Mouse (Mus musculus): ENCODE measurements around the gene A930033H14Rik. TPM values are rescaled to one million over a fixed set of nuclear protein-coding genes. Genes with fewer than 3 reads are reported as not detected.
A peak's percentile ranks its signal among the peaks of the same experiment; 100 is the strongest.

The A930033H14Rik gene
- total RNA-seq, 2 experiments from 2014 or later, result 2.9 to 3.4 TPM

DNA sequence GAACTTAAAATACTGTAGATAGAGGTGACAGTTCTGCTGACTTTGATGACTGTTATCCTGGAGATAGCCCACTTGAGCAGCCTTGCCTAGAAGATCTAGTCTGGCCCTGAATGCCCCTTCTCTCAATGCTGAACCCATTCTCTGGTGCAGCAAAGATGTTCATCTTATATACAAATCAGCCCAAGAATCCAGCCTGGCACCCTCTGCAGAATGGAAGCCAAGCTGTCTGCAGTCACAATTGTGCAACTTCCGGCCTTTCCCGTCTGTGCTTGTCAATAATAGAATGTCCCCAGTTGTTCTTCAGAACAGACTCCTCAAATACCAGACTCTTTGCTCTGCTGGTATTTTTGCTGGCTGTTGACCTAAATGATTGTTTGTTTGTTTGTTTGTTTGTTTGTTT, 27.6 kb upstream of the A930033H14Rik start:
- DNase-seq, result peak; percentile 38
- intact Hi-C loops (cut with DNase I; ENCODE audit: low total_unique reads), result no loop called here

DNA sequence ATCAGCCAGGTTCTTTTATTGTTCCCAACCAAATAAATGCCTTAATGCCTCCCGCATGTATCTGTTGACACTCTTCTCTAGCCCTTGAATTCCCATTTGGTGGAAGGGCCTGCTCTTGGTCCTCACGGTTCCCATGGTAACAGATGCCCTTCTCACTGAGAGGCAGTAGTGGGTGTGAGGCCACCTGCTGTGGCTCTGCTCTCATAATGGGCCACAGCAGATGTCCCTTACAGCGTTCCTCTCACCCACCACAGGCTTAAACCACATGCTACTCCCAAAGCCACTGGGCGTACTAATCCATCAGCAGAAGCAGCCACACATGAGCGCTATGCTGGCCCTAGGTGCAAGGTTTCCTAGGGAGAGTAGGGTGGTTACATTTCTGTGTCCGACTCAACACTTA, 25.4 kb upstream of the A930033H14Rik start:
- DNase-seq, result no peak

DNA sequence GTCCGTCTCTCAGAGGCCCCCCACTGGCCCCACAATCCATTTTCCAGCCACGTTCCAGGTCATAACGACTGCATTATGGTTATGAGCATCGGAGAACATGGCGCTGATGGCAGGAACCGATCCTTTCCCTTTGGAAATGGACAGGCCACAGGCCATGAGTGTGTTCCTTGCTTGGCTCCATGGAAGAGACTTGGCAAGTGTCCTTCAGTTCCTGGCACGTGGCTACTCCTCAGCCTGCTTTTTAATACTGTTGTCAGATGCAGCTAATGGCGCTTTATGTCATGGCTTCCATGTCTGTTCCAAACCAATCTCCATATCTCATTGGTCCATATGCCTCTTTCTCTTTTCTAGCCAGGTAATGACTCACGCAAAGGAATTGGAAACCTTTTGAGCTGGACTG, 24.9 kb upstream of the A930033H14Rik start:
- DNase-seq, result no peak
- intact Hi-C loops (cut with DNase I; ENCODE audit: low total_unique reads), result no loop called here

More for the DNA sequence above, 25.4 kb upstream of the A930033H14Rik start:
- intact Hi-C loops (cut with DNase I; ENCODE audit: low total_unique reads), result no loop called here

DNA sequence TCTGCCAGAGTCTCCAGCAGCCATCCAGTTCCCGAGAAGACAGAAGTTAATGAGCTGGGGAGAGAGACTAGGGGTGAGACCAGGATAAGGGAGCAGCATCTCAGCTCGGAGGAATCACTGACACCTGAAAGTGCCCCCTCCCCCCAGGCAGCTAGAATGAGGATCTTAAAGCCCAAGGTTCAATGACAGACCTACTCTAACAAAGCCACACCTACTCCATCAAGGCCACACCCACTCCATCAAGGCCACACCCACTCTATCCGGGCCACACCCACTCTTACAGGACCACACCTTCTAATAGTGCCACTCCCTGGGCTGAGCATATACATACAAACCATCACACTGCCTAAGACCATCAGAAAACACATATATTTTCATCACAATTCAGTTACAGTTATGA, 24.3 kb upstream of the A930033H14Rik start:
- no peak for DNase-seq
- intact Hi-C loops (cut with DNase I; ENCODE audit: low total_unique reads), result no loop called here

DNA sequence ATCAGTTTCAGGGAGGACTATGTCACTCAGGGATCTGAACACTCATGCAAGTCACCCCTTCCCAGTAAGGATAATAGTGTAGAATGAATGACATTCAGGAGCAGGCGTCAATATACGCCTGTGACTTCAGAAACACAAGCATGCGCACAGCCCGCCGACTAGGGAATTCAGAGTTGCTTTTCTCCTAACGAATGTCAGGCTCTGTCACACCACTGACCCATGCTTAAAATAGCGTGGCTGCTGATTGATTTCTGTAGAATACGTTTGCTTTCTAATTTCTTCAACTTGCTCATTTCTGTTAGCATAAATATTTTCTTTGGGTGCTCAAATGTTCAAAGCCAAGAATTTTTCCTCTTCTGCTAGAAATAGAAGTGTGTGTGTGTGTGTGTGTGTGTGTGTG, 13.1 kb upstream of the A930033H14Rik start:
- intact Hi-C loops (cut with DNase I; ENCODE audit: low total_unique reads), result no loop called here

DNA sequence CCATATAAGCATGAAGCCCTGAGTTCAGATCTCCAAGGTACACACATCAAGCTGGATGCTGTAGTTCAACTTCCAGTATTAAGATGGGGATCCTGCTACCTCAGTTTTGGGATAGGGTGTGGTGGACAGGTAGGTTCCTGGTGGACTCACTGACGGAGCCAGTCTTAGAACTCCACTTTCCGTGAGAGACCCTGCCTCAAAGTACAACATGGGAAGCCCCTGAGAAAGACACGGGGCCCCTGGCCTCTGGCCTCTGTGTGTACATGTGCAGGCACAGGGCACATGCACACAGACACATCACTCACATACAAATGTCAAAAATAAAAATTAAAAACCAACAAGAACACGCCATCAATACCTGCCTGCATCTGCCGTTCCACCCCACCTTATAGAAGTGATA, 12.6 kb upstream of the A930033H14Rik start:
- intact Hi-C loops (cut with DNase I; ENCODE audit: low total_unique reads), result no loop called here
- DNase-seq, result no peak

More for the DNA sequence above, 13.1 kb upstream of the A930033H14Rik start:
- DNase-seq, result no peak

DNA sequence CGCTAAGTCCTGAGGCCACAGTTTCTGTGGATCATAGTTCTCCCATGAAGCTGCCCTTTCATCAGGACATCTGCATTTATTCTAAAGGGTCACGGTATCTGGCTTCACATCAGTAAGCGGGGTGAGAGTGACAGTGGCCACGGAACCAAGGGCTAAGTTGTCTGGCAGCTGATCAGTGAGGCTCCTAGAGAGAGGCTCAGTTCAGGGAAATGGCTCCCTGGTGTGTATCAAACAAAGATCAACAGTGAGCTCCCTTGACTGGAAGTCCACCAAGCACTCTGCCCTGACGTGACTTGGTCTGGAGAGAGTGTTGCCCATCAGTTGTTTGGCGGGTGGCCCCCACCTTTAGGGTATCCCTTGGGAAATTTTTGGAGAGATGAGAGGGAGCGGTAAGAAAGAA, 11.4 kb upstream of the A930033H14Rik start:
- intact Hi-C loops (cut with DNase I; ENCODE audit: low total_unique reads), result no loop called here
- DNase-seq, result no peak

DNA sequence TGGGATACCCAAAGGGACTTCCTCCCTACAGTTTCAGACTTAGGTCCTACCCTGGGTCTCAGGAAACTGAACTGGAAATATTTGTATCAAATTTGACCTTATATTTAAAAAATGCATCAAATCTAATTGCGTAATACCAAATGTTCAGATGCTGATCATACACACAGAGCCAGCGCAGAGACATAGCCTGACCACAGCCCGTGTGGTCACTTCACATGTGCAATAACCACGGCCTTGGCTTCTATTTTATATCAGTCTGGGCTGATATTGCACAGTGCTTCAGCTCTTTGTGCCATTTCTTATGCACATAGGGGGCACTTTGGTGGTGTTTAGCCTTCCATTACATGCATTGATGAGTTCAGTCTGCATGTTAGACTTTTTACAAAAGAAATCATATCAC, 10.3 kb upstream of the A930033H14Rik start:
- intact Hi-C loops (cut with DNase I; ENCODE audit: low total_unique reads), result no loop called here
- no peak for DNase-seq

DNA sequence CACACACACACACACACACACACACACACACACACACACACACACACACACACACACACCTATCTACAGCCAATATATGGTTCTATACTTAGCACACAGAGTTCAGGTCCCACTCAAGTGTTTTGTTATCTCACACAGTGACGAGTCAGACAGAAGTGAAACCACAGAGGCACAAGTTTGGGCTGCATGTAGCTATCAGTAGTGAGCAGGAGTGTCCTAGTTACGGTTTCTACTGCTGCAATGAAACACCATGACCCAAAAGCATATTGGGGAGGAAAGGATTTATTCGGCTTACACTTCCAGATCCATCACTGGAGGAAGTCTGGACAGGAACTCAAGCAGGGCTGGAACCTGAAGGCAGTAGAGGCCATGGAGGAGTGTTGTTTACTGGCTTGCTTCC, 9.1 kb upstream of the A930033H14Rik start:
- no peak for DNase-seq
- intact Hi-C loops (cut with DNase I; ENCODE audit: low total_unique reads), result no loop called here

GRCm38 (mm10) chr10:69221148-69221547, 8.2 kb upstream of the A930033H14Rik start:
- intact Hi-C loops (cut with DNase I; ENCODE audit: low total_unique reads), result no loop called here
- no peak for DNase-seq

DNA sequence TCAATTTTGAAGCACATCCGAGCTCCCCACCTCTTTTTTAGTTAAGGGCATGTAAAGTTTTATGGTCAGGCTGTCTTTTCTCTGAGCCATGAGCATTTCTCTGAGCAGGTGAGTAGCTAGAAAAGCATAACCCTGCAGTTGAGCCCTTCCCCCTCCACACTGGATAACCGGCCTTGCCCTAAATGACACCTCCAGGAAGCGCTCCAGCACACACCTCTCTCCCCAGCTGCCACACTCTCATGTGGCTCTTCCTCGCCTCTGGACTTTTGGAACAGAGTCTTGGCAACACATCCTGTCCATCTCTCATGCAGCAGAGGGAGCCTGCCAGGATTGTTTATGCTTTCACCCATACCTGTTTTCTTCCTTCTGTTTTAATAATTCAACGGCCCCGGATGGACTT, 7.4 kb upstream of the A930033H14Rik start:
- no peak for DNase-seq
- intact Hi-C loops (cut with DNase I; ENCODE audit: low total_unique reads), result no loop called here

- intact Hi-C loops (cut with DNase I; ENCODE audit: low total_unique reads), result no loop called here
Measured at GRCm38 (mm10) chr10:69219289-69219626, 6.4 kb upstream of the A930033H14Rik start.

GRCm38 (mm10) chr10:69218458-69219288, 5.8 kb upstream of the A930033H14Rik start:
- intact Hi-C loops (cut with DNase I; ENCODE audit: low total_unique reads), result no loop called here
- DNase-seq, result peak; percentile 41

More at GRCm38 (mm10) chr10:69219289-69219626, 6.4 kb upstream of the A930033H14Rik start:
- DNase-seq, result no peak

- DNase-seq, result no peak
- intact Hi-C loops (cut with DNase I; ENCODE audit: low total_unique reads), result no loop called here
Measured at GRCm38 (mm10) chr10:69217127-69217690, 4.3 kb upstream of the A930033H14Rik start.

- intact Hi-C loops (cut with DNase I; ENCODE audit: low total_unique reads), result no loop called here
- DNase-seq, result no peak
Measured at GRCm38 (mm10) chr10:69213986-69214385, 1.1 kb upstream of the A930033H14Rik start.

DNA sequence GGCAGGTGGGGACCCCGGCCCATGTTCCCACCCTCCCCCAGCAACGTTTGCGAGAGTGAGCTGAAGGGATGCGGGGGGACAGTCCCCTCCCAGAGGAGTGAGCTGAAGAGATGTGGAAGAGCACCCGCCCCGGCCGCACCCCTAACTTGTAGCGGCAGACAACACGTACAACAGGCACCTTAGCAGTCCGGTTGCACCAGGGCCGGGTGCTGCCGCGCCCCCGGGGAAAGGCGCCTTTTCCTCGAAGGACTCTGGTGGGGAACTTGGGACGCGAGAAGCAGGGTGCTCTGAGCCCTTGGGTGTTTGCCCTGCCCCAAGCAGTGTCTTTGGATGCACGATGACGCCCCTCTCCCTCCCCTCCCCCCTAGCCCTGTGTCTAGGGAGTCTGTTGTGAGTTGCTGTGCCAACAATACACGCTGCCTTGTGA, 566 bp upstream of the A930033H14Rik start:
- DNase-seq, result peak; percentile 43
- intact Hi-C loops (cut with DNase I; ENCODE audit: low total_unique reads), result no loop called here

- DNase-seq, result peak; percentile 58
- intact Hi-C loops (cut with DNase I; ENCODE audit: low total_unique reads), result no loop called here
Measured at GRCm38 (mm10) chr10:69211976-69212375, 922 bp downstream of the A930033H14Rik start.

DNA sequence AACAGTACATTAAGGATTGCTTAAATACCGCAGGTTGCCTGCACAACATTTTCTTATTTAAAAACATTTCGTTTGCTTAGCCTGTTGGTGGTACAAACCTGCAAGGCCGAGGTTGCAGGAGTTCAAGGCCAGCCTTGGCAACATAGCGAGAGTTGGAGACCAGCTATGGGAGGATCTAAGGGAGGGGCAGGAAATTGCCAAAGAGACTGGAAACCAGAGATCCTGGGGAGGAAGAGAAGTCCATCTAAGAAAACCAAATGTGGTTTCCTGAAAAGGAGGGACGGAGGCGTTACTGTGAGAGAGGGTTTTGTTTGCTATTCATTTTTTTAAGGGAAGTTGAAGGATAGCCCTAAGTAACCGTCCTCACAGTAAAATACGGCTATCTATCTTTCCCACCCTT, 1.3 kb downstream of the A930033H14Rik start:
- DNase-seq, result peak; percentile 38
- intact Hi-C loops (cut with DNase I; ENCODE audit: low total_unique reads), result no loop called here

GRCm38 (mm10) chr10:69210659-69211058, 2.2 kb downstream of the A930033H14Rik start:
- no peak for DNase-seq
- intact Hi-C loops (cut with DNase I; ENCODE audit: low total_unique reads), result no loop called here

GRCm38 (mm10) chr10:69210006-69210405, 2.9 kb downstream of the A930033H14Rik start:
- intact Hi-C loops (cut with DNase I; ENCODE audit: low total_unique reads), result no loop called here
- no peak for DNase-seq

DNA sequence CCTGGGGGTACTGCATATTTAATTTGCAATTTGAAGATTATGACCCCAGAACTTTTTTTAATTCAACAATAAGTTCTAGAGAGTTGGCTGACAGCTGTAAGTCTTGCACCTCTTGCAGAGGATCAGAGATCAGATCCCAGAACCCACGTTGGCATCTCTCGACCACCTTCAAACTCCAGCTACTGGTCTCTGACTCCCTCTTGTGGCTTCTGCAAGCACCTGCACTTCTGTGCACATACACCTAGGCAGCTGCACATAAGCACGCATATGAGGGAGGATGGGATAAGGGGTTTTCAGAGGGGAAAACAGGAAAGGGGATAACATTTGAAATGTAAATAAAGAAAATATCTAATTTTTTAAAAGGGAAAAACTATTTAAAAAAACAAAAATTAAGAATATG, 4.2 kb downstream of the A930033H14Rik start:
- intact Hi-C loops (cut with DNase I; ENCODE audit: low total_unique reads), result no loop called here
- DNase-seq, result no peak

Data from gastrocnemius, postnatal 14 days (tissue).